Mouse (Mus musculus) spleen, postnatal 14 days (tissue): ENCODE results near the gene Efna4.

Experiments used
- DNase-seq, 2 experiments: peaks; one replicate each; pipeline ENCODE4 v3.0.0; 2021 to 2022; ENCODE audit warnings: low spot score in 2 of 2

Efna4 gene

DNA sequence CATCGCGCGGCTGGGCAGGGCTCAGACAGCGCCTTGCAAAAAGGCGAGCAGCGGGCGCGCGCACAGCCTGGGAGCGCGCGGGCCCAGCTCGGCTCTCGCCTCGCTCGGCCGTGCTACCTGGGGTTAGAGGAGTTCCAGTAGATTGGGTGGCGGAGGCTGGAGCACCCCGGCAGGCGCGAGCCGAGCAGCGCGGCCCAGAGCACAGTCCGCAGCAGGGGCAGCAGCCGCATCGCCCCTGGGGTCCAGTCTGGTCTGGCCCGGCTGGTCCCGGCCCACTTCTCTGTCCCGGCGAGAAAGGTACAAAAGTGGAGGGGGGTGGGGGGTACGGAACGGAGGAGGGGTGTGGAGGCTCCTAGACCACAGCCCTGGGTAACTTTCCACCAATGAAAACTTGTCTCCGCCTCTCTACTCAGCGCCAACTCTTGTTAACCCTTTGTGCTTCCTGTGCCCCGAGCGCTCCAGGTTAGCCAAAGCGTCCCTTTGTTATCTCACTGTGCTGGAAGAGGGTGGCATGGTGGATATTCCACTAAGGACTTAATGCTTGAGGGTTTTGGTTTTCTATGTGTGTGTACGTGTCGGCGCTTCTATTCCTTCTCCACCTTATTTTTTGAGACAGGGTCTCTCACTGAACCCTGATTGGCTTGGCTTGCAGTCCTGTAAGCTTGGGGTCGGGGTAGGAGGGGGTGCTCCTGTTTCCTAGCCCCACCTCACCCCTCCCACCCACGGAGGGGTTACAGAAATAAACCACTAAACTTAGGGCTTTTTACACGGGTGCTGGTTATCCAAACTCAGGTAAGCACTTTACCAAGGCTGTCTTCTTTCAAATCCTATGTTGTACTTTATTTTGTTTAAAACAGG, at the start of gene Efna4:
TSS of gene Efna4 (minus strand) at position 308 of the 858 bp plus-strand sequence.
- peak in 1 of 2 experiments; percentile 23 for DNase-seq

DNA sequence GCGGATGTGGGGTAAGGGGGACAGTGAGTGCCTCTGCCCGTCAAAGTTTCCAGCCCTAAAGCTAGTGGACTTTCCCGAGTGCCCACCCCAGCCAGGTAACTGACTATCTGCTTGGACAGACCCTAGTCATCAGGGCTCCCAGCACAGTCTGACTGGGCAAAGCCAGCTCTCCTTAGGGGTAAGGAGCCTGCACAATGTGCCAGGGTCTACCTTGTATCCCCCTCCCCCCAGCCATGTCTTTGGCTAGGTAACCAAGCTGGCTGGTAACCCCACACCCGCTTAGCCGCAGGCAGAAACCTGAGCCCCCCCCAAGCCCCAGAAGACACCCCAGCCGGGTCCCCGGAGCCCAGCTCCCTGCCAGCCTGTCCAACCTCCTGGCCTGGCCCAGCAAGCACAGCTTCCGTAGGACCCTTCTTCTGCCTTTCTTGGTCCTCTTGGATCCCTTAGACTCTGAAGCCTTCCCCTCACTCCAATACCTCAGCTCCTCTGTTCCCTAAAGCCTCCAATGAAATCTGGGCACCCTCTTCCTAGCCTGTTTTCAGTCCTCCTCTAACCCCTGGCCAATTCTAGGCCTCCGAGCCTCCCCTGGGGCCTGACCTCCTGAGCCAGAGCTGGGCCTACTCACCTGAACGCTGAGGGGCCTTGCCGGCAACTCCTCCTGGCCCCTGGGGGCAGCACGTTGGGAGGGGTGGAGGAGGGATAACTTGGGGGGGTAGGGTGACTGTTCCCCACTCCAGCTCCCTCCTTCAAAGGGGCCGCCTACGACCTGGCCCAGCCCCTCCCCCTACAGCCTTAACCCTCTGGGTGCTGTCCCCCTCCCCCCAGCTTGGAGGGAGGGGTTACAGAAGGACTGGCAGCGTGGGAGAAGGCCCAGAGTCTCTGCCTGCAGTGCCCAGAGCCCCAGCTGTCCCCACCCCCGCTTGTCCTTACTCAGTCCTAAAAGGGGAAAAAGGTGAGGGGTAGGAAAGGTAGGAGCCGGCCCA, 48.9 kb upstream of the Efna4 start:
- DNase-seq = no peak

DNA sequence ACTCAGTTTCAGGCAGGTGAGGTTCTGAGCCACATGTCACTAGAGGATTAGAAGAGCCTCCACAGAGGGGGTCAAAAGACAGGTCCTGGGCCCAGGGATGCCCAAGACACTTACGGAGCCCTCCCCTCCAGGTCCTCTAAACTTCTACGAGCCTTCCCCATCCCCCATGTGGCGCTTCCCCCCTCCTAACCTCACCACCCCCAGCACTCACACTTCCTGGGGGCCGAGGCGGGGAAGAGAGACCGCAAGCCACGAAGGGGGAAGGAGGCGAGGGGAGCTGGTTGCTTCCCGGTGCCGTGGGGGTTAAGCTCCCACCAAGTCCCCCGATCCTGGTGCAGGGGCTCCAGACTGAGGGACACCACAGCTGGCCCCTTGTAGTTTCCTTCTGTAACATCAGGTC, 47.6 kb upstream of the Efna4 start:
- no peak for DNase-seq

DNA sequence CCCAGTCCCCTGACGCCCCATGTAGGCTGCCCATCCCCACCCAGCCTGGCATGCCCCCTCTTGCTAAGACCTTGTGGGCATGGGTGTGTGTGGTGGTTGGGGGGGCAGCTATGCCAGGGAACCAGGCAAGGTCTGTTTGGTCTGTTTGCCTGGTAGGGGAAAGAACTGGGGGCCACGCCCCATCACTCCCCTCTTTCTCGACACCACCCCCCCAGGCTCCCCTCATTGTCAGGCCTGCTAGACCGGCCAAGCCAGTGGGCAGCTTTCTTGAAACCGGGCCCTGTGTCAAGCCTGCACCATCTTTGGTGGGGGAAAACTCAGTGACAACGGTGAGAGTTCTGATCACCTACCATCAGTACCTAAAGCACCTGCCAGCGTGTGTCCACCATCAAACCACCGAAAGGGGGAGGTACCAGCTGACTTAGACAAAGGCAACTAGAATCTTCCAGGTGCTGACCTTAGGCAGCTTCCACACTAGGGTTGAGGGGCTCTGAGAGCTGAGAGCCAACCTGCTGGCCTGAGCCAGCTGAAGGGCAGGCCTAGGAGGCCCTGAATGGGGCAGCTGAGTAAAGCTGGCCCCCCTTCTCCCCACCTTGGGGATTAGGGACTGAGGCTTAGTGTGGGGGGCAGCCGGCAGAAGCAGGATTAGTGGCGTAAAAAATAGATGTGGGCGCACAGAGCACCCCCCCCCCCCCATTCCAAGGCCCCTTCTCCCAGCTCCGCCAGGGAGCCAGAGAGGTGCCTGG, 46.7 kb upstream of the Efna4 start:
- DNase-seq = peak in 1 of 2 experiments; percentile 7

DNA sequence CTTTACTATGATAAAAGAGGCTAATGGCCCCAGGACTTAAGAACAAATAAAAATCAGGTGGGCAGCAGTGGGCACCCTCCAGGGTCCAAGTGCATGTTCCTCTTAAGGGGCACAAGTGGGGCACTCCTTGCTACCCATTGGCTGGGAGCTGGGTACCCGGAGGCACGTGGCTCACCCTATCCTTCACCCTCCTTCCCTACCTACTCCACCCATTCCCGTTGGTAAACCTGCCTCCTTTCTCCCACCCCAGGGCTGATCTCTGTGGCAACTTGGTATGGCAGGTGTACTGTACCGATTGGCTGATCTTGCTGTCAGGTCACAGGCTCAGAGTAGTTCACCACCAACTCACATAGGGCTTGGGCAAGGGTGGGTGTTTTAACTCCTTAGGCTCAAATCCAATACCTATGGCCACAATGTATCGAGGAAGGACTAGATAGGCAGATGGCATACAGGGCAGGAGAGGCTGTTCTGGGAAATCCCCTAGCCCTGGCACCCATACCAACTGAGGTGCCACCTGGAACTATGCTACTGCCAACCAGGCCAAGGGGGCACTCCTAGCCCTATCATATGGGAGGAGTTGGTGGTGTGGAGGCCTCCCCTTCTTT, 45.9 kb upstream of the Efna4 start:
- DNase-seq = peak in 1 of 2 experiments; percentile 6

DNA sequence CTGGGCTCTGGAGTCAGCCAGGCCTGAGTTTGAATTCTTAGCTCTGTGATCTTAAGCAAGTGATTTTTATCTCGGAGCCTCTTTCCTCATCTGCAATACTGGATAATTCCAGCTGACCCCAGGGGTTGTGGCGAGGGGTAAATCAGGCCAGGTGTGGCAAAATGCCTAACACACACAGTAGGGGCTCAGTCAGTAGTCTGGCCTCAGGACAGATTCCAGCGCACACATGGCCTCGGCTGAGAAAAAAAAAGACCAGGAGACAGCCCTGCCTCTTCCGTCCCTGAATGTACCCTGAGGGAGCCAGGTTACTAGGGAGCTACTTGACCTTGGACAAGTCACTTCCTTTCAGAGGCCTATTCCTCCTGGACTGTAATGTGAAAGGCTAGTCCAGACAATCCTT, 45.1 kb upstream of the Efna4 start:
- DNase-seq = no peak

DNA sequence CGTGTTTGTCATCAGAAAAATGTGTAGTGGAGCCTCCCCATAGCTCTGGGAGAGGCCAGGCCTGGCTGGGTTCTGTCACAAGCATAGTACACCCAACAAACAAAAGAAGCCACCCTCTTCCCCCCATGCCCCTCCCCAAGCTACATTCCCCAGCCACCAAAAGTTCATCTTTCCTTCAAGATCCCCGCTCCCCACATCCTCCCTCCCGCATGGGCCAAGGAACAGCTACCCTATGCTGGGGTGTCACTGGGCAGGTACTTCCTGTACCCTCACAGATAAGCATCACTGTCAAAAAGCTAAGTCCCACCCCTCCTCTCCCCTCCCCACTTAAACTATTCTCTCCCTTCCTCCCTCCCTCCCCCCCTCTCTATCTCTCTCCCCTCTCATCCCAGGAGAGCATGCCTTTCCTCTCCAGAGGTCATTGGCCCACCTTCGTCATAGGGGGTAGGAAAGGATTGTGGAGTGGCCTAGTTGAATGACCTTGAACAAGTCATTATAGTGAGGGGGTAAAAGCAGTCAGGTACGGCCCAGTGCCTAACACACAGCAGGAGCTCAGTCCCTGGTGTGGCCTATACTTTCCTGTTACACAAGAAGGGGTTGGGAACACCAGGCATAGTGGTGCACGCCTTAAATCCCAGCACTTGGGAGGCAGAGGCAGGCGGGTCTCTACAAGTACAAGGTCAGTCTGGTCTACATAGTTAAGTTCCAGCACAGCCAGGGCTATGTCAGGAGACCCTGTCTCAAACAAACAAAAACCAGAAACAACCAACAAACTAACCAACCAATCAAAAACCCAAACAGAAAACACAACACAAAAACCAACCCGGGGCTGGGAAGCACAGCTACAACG, 44.4 kb upstream of the Efna4 start:
- peak in 1 of 2 experiments; percentile 5 for DNase-seq

DNA sequence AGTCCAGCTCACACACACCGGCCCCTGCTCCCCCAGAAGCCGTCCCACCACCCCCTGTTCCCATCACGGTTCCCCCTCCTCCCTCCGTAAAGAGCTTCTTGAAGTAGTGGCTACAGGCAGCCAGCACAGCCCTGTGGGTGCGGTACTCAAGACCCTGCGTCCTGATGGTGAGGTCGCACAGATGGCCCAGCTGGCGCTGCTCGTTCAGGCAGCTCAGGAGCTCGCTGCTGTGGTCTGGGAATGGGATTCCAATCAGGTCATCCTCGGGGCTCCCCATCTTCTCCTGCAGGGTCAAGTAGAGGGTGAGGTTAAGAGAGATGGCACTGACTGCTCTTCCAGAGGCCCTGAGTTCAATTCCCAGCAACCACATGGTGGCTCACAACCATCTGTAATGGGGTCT, 43.4 kb upstream of the Efna4 start:
- peak in 1 of 2 experiments; percentile 5 for DNase-seq

DNA sequence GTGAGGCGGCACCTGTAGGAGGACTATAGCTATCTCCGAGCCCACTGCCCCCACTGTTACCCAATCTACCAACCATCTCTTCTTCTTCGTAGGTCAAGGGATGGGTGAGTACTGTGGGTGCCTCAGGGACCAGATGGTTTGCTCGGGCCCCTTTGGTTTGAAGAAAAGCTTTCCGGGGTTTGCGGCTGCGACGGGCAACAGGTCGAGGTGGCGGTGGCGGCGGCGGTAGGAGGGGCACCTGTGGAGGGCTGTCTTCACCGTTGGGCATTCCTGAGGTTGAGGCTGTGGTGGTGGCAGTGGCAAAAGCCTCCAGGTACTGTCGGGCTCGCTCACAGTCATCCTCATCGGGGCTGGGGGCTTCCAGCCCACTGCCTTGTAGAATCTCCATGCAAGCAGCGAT, 42.9 kb upstream of the Efna4 start:
- peak in 1 of 2 experiments; percentile 7 for DNase-seq

DNA sequence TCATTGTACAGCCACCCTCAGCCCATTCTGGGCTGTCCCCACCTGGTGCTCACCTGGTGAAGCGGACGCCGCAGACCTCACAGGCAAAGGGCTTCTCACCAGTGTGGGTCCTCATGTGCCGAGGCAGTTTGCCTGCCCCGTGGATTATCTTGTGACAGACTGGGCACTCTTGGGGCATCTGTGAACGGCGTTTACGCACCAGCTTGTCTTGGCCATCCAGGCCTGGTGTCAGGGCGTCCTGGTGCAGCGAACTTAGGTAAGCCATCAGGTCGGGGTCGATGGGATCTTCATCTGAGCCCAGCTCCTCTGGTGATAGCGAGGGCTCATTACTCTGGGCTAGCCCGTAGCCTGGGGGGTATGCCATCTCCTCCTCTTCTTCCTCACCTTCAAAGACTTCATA, 42.5 kb upstream of the Efna4 start:
- DNase-seq = peak in 1 of 2 experiments; percentile 6

DNA sequence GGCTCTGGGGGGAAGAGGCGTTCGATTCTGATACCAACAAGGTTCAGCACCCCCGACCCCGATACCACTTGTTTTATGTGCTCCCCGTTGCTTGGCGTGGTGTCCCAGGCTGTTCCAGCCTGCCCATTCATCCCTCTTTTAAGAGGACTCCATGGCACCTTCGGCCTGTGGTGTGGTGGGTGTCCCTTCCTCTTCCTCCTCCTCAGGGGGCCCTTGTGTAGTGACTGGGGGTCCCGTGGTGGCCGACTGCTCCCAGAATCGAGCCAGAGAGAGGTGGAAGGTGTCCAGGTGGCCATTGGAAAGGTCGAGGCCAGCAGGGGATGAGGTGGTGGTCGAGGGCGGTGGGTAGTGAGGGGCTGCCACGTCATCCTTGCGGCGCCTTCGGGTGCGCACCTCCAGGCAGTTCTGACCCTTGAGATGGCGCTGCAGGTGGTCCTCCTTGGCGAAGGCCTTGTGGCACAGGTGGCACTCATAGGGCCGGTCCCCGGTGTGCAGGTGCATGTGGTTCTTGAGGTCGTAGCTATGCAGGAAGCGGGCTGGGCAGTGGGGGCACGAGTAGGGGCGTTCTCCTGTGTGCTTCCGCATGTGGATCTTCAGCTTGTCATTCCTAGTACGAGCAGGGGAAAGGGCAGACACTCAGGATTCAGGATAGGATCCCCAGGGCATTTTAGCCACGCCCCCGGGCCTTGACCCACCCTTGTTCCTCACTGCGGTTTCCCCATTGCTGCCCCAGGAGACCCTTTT, 41.7 kb upstream of the Efna4 start:
- DNase-seq = peak in 1 of 2 experiments; percentile 6

DNA sequence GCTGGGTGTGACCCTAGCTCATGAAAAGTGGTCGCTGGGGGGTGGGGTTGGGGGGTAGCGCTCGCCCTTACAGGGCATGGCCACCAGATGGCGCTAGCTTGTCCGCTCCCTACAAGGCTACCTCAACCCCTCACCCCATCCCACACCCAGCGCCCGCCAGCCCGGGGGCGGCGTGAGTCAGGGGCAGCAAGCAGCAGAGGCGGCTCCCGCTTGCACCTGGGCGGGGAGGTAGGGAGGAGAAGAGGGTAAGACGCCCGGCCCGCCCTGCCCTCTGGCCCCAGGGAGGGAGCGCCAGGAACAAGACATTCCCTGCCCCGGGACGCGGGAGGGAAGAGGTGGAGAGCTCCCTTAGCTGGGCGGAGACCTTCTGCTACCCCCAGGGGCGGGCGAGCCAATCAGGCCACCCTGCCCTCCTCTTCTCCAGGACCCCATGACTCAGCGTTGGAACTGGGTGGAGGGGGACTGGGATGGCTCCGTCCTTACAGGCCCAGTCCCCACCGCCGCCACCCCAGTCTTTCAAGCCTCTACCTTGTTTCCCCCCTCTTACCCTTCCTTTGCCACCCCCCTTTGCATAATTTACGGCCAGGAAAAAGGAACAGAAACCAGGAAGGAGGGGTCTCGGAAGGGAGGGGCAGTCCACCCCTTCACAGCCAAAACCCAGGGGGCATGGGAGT, 40.7 kb upstream of the Efna4 start:
- peak in 1 of 2 experiments; percentile 63 for DNase-seq

DNA sequence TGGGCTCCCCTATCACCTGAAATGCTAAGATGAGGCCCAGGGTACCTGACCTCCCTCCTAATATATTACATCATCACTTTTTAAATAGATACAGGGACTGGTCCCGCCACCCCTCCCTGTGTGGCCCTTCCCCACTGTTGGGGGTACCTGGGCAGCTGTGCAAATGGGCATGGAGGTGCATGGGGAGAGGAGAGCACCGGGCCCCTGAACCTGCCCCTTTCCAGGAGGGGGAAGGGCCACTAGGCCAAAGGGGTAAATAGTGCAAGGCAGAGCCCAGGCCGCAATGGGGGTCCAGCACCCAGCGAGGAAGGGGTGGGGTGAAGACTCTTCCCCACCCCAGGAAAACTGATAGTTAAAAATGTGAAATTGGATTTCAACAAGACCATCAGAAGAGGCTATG, 40.0 kb upstream of the Efna4 start:
- no peak for DNase-seq

DNA sequence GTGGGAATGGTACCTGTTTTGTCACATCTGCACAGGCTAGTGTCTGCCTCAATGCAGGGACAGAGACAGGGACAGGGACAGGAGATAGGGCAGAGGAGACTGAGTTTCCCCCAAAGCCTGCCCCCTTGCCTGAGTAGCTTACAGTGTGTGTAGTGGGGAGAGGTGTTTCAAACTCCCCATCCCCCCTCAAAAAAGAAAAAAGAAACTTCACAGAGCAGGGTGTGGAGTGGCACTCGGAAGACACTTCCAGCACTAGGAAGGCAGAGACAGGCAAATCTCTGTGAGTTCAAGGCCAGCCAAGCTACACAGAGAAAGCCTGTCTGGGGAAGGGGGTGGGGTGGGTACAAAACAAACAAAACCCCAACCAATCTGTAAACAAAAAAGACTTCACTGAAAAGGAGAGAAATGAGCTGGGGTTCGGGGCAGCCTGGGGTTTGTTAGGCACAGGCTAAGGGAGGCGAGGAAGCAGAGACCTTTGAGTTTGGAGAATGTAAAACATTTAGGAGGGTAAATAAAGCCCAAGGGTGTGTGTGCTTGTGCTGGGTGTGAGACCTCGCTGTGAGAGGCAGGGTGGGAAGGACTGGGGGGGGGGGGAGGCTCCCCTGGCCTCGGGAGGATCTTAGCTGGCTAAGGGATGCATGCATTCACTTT, 35.9 kb upstream of the Efna4 start:
- DNase-seq = no peak

DNA sequence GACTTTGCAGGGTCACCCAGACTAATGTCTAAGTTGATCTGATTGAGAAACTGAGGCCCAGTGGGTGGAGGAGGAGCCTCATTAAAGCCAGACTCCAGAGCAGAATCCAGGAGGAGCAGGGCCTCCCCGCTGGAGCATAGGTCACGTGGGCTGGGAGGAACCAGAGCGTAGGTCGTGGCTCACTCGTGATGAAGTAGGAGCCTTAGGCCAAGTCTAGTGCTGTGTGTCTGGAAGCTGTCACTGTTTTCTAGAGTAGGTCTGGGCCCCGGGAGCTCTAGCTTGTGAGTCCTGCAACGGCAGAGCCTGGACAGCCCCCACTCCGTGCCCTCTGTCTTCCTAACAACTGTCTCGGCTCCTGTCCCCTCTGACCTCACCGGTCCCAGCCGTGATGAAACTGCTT, 29.5 kb upstream of the Efna4 start:
- no peak for DNase-seq

DNA sequence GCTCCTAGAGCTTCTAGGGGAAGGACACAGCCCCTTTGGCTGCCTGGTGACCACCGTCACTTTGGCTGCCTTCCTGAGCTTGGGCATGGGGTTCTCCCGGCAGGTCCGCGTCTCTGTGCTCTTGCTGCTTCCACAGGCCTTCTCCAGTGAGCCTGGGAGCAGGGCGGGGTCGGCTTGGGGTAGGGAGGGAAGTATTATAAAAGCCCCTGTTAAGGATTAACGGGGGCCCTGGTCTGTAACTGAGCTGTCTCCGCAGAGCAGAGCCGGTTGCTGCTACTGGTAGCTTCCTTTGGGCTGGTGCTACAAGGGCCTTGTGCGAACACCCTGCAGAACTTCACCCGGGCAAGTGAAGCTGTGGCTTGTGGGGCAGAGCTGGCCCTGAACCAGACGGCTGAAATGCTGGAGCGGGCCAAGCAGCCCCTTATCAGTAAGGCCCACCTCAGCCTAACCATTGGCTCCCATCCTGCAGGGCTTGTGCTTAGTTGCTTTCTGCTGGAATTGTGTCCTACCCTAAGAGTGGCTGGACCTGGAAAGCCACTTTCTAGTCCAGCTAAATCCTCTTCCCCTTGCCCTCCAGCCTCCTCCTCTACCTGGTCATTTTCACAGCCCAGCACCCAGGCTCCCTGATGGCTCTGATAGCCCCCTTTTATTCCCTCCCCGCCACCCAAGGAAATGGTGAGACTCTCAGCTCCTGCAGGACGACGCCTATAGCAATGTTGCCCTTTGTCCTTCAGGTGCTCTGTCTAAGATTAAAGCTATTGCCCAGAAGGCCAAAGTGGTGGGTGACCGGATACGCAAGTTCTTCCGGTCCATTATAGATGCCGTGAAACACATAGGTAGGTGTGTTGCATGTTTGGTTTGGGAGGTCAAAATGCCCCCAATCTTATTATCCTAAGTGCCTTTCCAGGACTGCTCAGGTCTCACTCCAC, 27.9 kb upstream of the Efna4 start:
- DNase-seq = no peak

DNA sequence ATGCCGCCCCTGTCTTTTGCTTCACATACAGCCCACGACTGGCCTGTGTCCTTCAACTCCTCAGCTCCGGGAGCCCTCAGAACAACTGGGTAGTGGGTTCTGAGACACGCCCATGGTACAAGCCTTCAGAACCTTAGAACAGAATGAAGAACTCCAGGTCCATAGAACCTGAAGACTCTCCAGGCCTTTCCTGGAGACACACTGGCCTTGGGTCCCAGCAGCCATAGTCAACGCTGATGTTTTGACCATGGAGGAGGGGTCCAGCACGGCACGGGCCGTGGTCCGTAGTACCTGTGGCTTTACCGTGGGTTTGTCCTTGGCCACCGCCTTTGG, 27.3 kb upstream of the Efna4 start, which contains the start of gene Dcst1:
TSS of gene Dcst1 (minus strand) at position 101 of the 333 bp plus-strand sequence.
- DNase-seq = no peak
